Mouse (Mus musculus): Measurements from ENCODE around the gene Gtf3c4. TPM values are rescaled to one million over a fixed set of nuclear protein-coding genes. Genes with fewer than 3 reads are reported as not detected.

The Gtf3c4 gene
- polyA plus RNA-seq, 1 experiment, result 7.1 TPM

DNA sequence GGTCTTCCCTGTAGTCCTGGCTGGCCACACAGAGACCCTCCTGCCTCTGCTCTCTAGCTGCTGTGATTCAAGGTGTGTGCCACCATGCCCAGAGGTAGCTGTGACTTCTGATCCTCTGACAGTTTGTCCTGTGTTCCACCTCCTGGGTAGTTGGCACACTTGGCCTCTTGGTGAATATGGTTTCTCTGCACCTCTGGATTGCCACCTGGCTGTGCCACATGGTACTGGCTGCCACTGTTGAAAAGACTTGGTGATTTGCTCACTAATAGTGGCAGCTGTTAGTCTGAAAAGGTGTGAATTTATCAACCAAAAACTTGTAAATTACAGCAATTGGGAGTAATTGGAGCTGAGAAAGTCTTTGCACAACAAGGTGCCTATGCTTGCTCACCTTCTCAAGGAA is 23.7 kb upstream of the Gtf3c4 start:
- Histone ChIP-seq H3K36me3 (ENCODE audit: control insufficient read depth, insufficient read depth, low read length) (peaks cover 2% of the 10 kb centered on the region; the same call in 1 of the 2 replicates), H3K27ac (ENCODE audit: insufficient read depth, low read depth, low read length) (no peak overlapping the region)
- DNase-seq, result no peak

DNA sequence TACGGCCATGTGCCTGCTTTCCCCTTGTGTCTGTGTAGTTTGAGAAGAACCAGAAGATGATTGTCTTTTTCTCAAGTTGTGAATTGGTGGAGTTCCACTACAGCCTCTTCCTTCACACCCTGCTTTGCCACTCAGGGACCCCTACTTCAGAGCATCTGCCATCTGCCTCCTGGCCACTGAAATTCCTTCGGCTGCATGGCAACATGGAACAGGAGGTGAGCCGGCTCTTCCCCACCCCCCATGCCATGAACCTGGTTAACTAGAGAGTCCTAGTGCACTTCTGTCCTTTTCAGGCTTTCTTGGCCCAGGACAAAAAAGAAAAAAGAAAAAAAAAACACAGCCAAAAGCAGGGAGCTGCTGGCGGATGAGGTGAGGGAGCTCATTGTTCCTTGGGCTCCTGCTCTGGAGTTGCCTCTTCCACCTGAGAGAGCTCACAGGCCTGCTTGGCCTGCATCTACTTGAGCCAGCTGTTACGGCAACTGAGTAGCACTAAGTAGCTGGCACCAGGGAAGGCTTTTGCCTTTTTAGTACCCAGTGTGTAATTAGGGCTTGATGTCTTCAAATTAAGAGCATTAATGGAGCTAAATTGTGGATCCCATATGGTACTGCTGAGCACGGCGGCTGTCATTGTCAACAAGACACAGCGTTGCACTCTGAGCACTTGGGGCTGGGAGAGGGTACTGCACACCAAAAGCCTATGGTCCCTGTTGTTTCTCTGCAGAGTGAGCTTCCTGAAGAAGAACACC is 20.7 kb upstream of the Gtf3c4 start:
- Histone ChIP-seq H3K27ac (ENCODE audit: insufficient read depth, low read depth, low read length) (no peak overlapping the region), H3K4me1 (ENCODE audit: control insufficient read depth, insufficient read depth, low read length) (no peaks in the 10 kb centered on the region), H3K4me3 (ENCODE audit: insufficient read depth, low read depth, low read length) (no peak overlapping the region), H3K36me3 (ENCODE audit: control insufficient read depth, insufficient read depth, low read length) (peaks cover 2% of the 10 kb centered on the region; the same call in 1 of the 2 replicates), H3K27me3 (replicated peaks; ENCODE audit: control insufficient read depth, insufficient read depth, low read length) (no peaks in the 10 kb centered on the region)
- TF ChIP-seq CTCF (conservative IDR thresholded peaks at IDR 0.05; ENCODE audit: insufficient read depth, insufficient read length, low read depth, low read length) (no peak), POLR2A (IDR thresholded peaks at IDR 0.05; ENCODE audit: low read depth, low read length) (no peak)
- DNase-seq, result no peak
- 96% methylated on average over 8 of the region's 8 CpGs for WGBS

More for the DNA sequence above, 23.7 kb upstream of the Gtf3c4 start:
- Histone ChIP-seq H3K27me3 (replicated peaks; ENCODE audit: control insufficient read depth, insufficient read depth, low read length) (no peaks in the 10 kb centered on the region), H3K4me1 (ENCODE audit: control insufficient read depth, insufficient read depth, low read length) (no peaks in the 10 kb centered on the region), H3K4me3 (ENCODE audit: insufficient read depth, low read depth, low read length) (no peak overlapping the region)
- TF ChIP-seq CTCF (conservative IDR thresholded peaks at IDR 0.05; ENCODE audit: insufficient read depth, insufficient read length, low read depth, low read length) (peak; percentile 43), POLR2A (IDR thresholded peaks at IDR 0.05; ENCODE audit: low read depth, low read length) (no peak)

DNA sequence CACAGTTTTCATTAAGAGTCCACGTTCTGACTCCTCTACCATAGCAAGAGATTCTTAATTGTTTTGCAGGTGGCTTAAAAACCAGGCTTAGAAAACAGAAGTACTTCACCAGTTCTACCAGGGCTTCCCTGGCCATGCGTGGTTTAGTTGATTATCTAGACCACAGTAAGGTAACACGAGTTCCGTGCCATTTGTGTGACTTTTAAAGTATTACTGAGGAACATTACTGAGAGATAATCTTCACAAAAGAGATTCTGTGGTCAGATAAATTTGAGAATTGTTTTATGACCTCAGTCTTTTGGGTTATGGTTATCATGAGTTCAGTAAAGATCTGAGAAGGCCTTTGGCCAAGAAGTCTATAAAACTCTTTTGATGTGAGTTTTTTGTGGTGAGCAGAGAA is 19.1 kb upstream of the Gtf3c4 start:
- no peak for DNase-seq
- Histone ChIP-seq H3K4me3 (ENCODE audit: insufficient read depth, low read depth, low read length) (no peak overlapping the region), H3K27ac (ENCODE audit: insufficient read depth, low read depth, low read length) (no peak overlapping the region), H3K4me1 (ENCODE audit: control insufficient read depth, insufficient read depth, low read length) (no peaks in the 10 kb centered on the region), H3K36me3 (ENCODE audit: control insufficient read depth, insufficient read depth, low read length) (peaks cover 2% of the 10 kb centered on the region; the same call in 1 of the 2 replicates), H3K27me3 (replicated peaks; ENCODE audit: control insufficient read depth, insufficient read depth, low read length) (no peaks in the 10 kb centered on the region)
- TF ChIP-seq POLR2A (IDR thresholded peaks at IDR 0.05; ENCODE audit: low read depth, low read length) (no peak), CTCF (conservative IDR thresholded peaks at IDR 0.05; ENCODE audit: insufficient read depth, insufficient read length, low read depth, low read length) (no peak)
- WGBS, result 91% methylated on average over 4 of the region's 4 CpGs

DNA sequence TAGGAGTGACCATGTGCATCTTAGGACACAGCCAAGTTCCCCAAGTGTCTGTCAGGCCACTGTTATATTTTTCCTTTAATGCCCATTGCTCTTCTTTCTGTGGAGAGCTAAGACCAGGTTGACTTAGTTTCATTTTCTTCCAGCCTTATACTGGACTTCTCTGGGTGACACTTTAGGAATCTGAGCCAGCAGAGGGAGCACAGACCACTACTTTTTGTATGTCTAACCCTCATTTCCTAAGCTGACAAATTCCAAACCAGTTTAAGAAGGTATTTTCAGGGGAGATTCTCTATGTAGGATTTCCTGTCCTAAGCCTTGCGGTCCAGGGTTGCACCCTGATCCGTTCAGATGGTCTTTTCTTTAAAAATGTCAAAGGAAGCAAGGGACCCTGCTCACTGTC is 15.6 kb upstream of the Gtf3c4 start:
- no peak for DNase-seq
- 89% methylated on average over 2 of the region's 2 CpGs for WGBS

DNA sequence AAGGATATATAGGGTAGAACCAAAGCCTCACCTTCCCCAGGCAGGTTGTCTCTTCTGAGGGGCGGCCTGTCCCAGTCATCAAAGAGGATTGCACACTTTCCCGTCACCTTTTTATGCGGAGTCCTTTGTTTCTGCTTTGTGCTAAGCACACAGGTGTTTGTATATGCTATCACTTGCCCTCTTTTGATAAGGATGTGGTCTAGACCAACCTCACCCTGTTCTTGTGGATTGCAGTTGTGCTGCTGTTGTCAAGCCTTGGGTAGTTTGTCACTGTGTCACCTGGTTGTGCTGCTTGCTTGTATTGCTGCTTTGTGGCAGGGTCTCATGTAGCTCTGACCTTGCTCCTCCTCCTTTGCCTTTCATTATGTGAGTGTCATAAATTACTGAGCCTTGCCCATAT is 12.4 kb upstream of the Gtf3c4 start:
- Histone ChIP-seq H3K27ac (ENCODE audit: insufficient read depth, low read depth, low read length) (no peak overlapping the region), H3K27me3 (replicated peaks; ENCODE audit: control insufficient read depth, insufficient read depth, low read length) (no peaks in the 10 kb centered on the region), H3K4me3 (ENCODE audit: insufficient read depth, low read depth, low read length) (no peak overlapping the region), H3K4me1 (ENCODE audit: control insufficient read depth, insufficient read depth, low read length) (no peaks in the 10 kb centered on the region), H3K36me3 (ENCODE audit: control insufficient read depth, insufficient read depth, low read length) (peaks cover 2% of the 10 kb centered on the region; the same call in 1 of the 2 replicates)
- DNase-seq, result no peak
- 94% methylated on average over 3 of the region's 3 CpGs for WGBS
- no peak for TF ChIP-seq CTCF (conservative IDR thresholded peaks at IDR 0.05; ENCODE audit: insufficient read depth, insufficient read length, low read depth, low read length)
- TF ChIP-seq POLR2A (IDR thresholded peaks at IDR 0.05; ENCODE audit: low read depth, low read length), result no peak

More for the DNA sequence above, 15.6 kb upstream of the Gtf3c4 start:
- no peak overlapping the region for H3K27ac ChIP-seq (ENCODE audit: insufficient read depth, low read depth, low read length)
- H3K4me1 ChIP-seq (ENCODE audit: control insufficient read depth, insufficient read depth, low read length), result no peaks in the 10 kb centered on the region
- H3K27me3 ChIP-seq (replicated peaks; ENCODE audit: control insufficient read depth, insufficient read depth, low read length), result no peaks in the 10 kb centered on the region
- TF ChIP-seq POLR2A (IDR thresholded peaks at IDR 0.05; ENCODE audit: low read depth, low read length), result no peak
- TF ChIP-seq CTCF (conservative IDR thresholded peaks at IDR 0.05; ENCODE audit: insufficient read depth, insufficient read length, low read depth, low read length), result no peak
- H3K4me3 ChIP-seq (ENCODE audit: insufficient read depth, low read depth, low read length), result no peak overlapping the region
- H3K36me3 ChIP-seq (ENCODE audit: control insufficient read depth, insufficient read depth, low read length), result no peaks in the 10 kb centered on the region; the same call in 1 of the 2 replicates

DNA sequence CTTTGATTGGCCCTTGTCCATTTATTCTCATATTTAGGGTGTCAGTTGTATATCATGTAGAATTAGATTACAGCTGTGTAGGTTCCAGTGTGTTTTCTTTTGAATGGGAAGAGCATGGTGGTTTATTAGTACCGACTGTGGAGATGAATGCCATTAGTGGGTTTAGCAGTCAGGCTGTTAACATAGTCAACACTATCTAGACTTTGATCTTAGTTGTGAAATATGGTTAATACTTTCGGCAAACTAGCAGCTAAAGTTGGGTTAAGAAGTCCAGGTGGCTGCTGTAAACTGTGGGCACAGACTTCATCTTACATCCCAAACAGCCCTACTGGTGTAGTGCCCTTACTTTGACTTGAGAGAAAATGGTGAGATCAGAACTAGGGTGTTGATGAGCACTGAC is 8.7 kb upstream of the Gtf3c4 start:
- 70% methylated on average over 2 of the region's 2 CpGs for WGBS
- H3K4me3 ChIP-seq (ENCODE audit: insufficient read depth, low read depth, low read length), result no peak overlapping the region
- no peaks in the 10 kb centered on the region for H3K4me1 ChIP-seq (ENCODE audit: control insufficient read depth, insufficient read depth, low read length)
- H3K27ac ChIP-seq (ENCODE audit: insufficient read depth, low read depth, low read length), result no peak overlapping the region
- no peak for TF ChIP-seq CTCF (conservative IDR thresholded peaks at IDR 0.05; ENCODE audit: insufficient read depth, insufficient read length, low read depth, low read length)
- TF ChIP-seq POLR2A (IDR thresholded peaks at IDR 0.05; ENCODE audit: low read depth, low read length), result no peak
- H3K36me3 ChIP-seq (ENCODE audit: control insufficient read depth, insufficient read depth, low read length), result peaks cover 2% of the 10 kb centered on the region; the same call in 1 of the 2 replicates
- H3K27me3 ChIP-seq (replicated peaks; ENCODE audit: control insufficient read depth, insufficient read depth, low read length), result no peaks in the 10 kb centered on the region
- no peak for DNase-seq

DNA sequence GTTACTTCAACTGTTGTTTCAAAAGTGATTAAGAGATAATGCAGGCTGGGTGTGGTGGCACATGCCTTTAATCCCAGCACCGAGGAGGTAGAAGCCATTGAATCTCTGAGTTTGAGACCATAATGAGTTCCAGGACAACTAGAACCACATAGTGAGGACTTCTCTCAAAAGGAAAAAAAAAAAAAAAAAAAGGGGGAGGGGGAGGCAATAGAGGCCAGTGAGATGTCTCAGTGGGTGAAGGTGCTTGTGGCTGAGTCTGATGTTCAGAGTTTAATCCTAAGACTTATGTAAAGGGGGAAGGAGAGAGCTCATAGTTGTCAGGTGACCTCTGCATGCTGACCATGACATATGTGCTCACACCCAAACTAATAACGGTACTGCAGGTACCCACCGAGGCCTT is 1.9 kb upstream of the Gtf3c4 start:
- Histone ChIP-seq H3K4me1 (ENCODE audit: control insufficient read depth, insufficient read depth, low read length) (peaks cover 6% of the 10 kb centered on the region; the same call in 1 of the 2 replicates), H3K27me3 (replicated peaks; ENCODE audit: control insufficient read depth, insufficient read depth, low read length) (no peaks in the 10 kb centered on the region), H3K27ac (ENCODE audit: insufficient read depth, low read depth, low read length) (no peak overlapping the region), H3K36me3 (ENCODE audit: control insufficient read depth, insufficient read depth, low read length) (no peaks in the 10 kb centered on the region; the same call in 1 of the 2 replicates), H3K4me3 (ENCODE audit: insufficient read depth, low read depth, low read length) (no peak overlapping the region)
- 71% methylated on average over 3 of the region's 3 CpGs for WGBS
- DNase-seq, result no peak
- TF ChIP-seq POLR2A (IDR thresholded peaks at IDR 0.05; ENCODE audit: low read depth, low read length) (no peak), CTCF (conservative IDR thresholded peaks at IDR 0.05; ENCODE audit: insufficient read depth, insufficient read length, low read depth, low read length) (no peak)
